Mouse (Mus musculus) intestine, embryonic 14.5 days (tissue): ENCODE data around the gene Fam13a. TPM values are rescaled to one million over a fixed set of nuclear protein-coding genes. Genes with fewer than 3 reads are reported as not detected.

Source experiments
- ATAC-seq: fragments of 200-750 bp; cut with Nextera tagmentation; replicated peaks from 2 replicates; pipeline ENCODE4 v1.8.0; 2017; ENCODE audit warnings: low read depth, moderate number of reproducible peaks, moderate TSS enrichment, moderate library complexity; ENCODE audit not compliant: low FRiP score, low TSS enrichment
- DNase-seq: peaks from one replicate; pipeline ENCODE4 v3.0.0-alpha.2; 2018; ENCODE audit warnings: low spot score
- H3K27ac ChIP-seq: fragments of 300-500 bp; sonication (generic); 2 replicates; pipeline ENCODE4 v1.5.1; 2014; ENCODE audit warnings: low read depth, mild to moderate bottlenecking, control low read depth
- H3K27me3 ChIP-seq: fragments of 300-500 bp; sonication (generic); replicated peaks from 2 replicates; pipeline ENCODE4 v1.6.1; 2014; ENCODE audit warnings: low read length, control low read depth; ENCODE audit not compliant: control insufficient read depth, insufficient read depth
- H3K36me3 ChIP-seq: fragments of 300-500 bp; sonication (generic); 2 replicates; pipeline ENCODE4 v1.6.1; 2014; ENCODE audit warnings: low read length, control low read depth; ENCODE audit not compliant: control insufficient read depth, insufficient read depth
- H3K4me1 ChIP-seq: fragments of 300-500 bp; sonication (generic); replicated peaks from 2 replicates; pipeline ENCODE4 v1.6.1; 2014; ENCODE audit warnings: low read length, control low read depth, mixed read lengths; ENCODE audit not compliant: control insufficient read depth, insufficient read depth
- H3K4me2 ChIP-seq: fragments of 300-500 bp; sonication (generic); 2 replicates; pipeline ENCODE4 v1.6.1; 2014; ENCODE audit warnings: low read length
- H3K4me3 ChIP-seq: fragments of 300-500 bp; sonication (generic); 2 replicates; pipeline ENCODE4 v1.5.1; 2014; ENCODE audit warnings: low read depth, low read length, control low read depth, mixed read lengths
- H3K9ac ChIP-seq: fragments of 300-500 bp; sonication (generic); 2 replicates; pipeline ENCODE4 v1.6.1; 2014; ENCODE audit warnings: mild to moderate bottlenecking, low read length
- H3K9me3 ChIP-seq: fragments of 300-500 bp; sonication (generic); 2 replicates; pipeline ENCODE4 v1.6.1; 2016; ENCODE audit warnings: low read length, control low read depth; ENCODE audit not compliant: control insufficient read depth
- WGBS: fragments of 180-500 bp; shearing (Covaris S2); extraction: QIAGEN DNeasy Blood & Tissue Kit; methylation state at CpG from one replicate; pipeline ENCODE4 v1.1.7; 2014; 5-methylcytosine and 5-hydroxymethylcytosine counted together
- polyA plus RNA-seq: library from polyadenylated mRNA; unstranded; fragments of >200 nt; fragmentation: Nextera tagmentation; extraction: Ambion mirVana; gene quantifications from 2 replicates; pipeline ENCODE4 v1.2.1, GENCODE M21; 2014

Fam13a gene
- polyA plus RNA-seq, 1 experiment from 2014 or later = 9.9 TPM

- Histone ChIP-seq H3K4me2 (no peak overlapping the region), H3K27ac (no peak overlapping the region), H3K4me1 (no peaks in the 10 kb centered on the region), H3K9ac (no peak overlapping the region), H3K4me3 (no peak overlapping the region), H3K27me3 (no peaks in the 10 kb centered on the region), H3K9me3 (no peaks in the 10 kb centered on the region), H3K36me3 (peaks cover 6% of the 10 kb centered on the region; the same call in 1 of the 2 replicates)
- ATAC-seq = no peak
- no peak for DNase-seq
- 76% methylated on average over 4 of the region's 4 CpGs for WGBS
Measured at GRCm38 (mm10) chr6:58934144-58934543, 90.2 kb downstream of the Fam13a start.

- no peak overlapping the region for H3K9ac ChIP-seq
- H3K4me3 ChIP-seq = no peak overlapping the region
- no peaks in the 10 kb centered on the region for H3K4me1 ChIP-seq
- no peaks in the 10 kb centered on the region for H3K27me3 ChIP-seq
- no peak overlapping the region for H3K27ac ChIP-seq
- peaks cover 6% of the 10 kb centered on the region; the same call in 1 of the 2 replicates for H3K36me3 ChIP-seq
- H3K4me2 ChIP-seq = no peak overlapping the region
- WGBS = 50% methylated on average over 6 of the region's 6 CpGs
- no peaks in the 10 kb centered on the region for H3K9me3 ChIP-seq
- ATAC-seq (no peak), DNase-seq (no peak)
Measured at GRCm38 (mm10) chr6:58933189-58933913, 91.0 kb downstream of the Fam13a start.

GRCm38 (mm10) chr6:58932515-58933188 is 91.7 kb downstream of the Fam13a start:
- Histone ChIP-seq H3K27ac (no peak overlapping the region), H3K27me3 (no peaks in the 10 kb centered on the region), H3K36me3 (peaks cover 6% of the 10 kb centered on the region; the same call in 1 of the 2 replicates), H3K9me3 (no peaks in the 10 kb centered on the region), H3K4me3 (no peak overlapping the region), H3K4me1 (no peaks in the 10 kb centered on the region), H3K9ac (no peak overlapping the region), H3K4me2 (no peak overlapping the region)
- WGBS = 86% methylated on average over 12 of the region's 12 CpGs
- DNase-seq (no peak), ATAC-seq (no peak)

- Histone ChIP-seq H3K36me3 (peaks cover 6% of the 10 kb centered on the region; the same call in 1 of the 2 replicates), H3K9ac (no peak overlapping the region), H3K27me3 (no peaks in the 10 kb centered on the region), H3K4me3 (no peak overlapping the region), H3K4me2 (no peak overlapping the region), H3K4me1 (no peaks in the 10 kb centered on the region), H3K9me3 (no peaks in the 10 kb centered on the region), H3K27ac (no peak overlapping the region)
- ATAC-seq (no peak), DNase-seq (no peak)
- WGBS = 87% methylated on average over 4 of the region's 4 CpGs
Measured at GRCm38 (mm10) chr6:58931149-58931548, 93.2 kb downstream of the Fam13a start.

GRCm38 (mm10) chr6:58929911-58930431 is 94.4 kb downstream of the Fam13a start:
- 86% methylated on average over 9 of the region's 9 CpGs for WGBS

GRCm38 (mm10) chr6:58927881-58928280 is 96.5 kb downstream of the Fam13a start:
- H3K4me1 ChIP-seq = no peaks in the 10 kb centered on the region
- ATAC-seq (no peak), DNase-seq (no peak)
- WGBS = 77% methylated on average over 2 of the region's 2 CpGs
- H3K9ac ChIP-seq = no peak overlapping the region
- no peaks in the 10 kb centered on the region for H3K36me3 ChIP-seq
- no peak overlapping the region for H3K4me2 ChIP-seq
- H3K27ac ChIP-seq = no peak overlapping the region
- no peaks in the 10 kb centered on the region for H3K27me3 ChIP-seq
- no peak overlapping the region for H3K4me3 ChIP-seq
- no peaks in the 10 kb centered on the region for H3K9me3 ChIP-seq

More at GRCm38 (mm10) chr6:58929911-58930431, 94.4 kb downstream of the Fam13a start:
- no peak overlapping the region for H3K4me3 ChIP-seq
- no peaks in the 10 kb centered on the region for H3K4me1 ChIP-seq
- H3K9me3 ChIP-seq = no peaks in the 10 kb centered on the region
- no peak overlapping the region for H3K4me2 ChIP-seq
- no peak overlapping the region for H3K27ac ChIP-seq
- no peak overlapping the region for H3K9ac ChIP-seq
- no peaks in the 10 kb centered on the region for H3K27me3 ChIP-seq
- peaks cover 2% of the 10 kb centered on the region; the same call in 1 of the 2 replicates for H3K36me3 ChIP-seq
- DNase-seq (no peak), ATAC-seq (no peak)

- DNase-seq (no peak), ATAC-seq (0 out of 2 replicates have a peak, but pooled peaks have one; percentile 12)
- Histone ChIP-seq H3K9me3 (no peaks in the 10 kb centered on the region), H3K36me3 (no peaks in the 10 kb centered on the region), H3K27ac (no peak overlapping the region), H3K4me3 (no peak overlapping the region), H3K9ac (no peak overlapping the region), H3K27me3 (no peaks in the 10 kb centered on the region), H3K4me1 (no peaks in the 10 kb centered on the region), H3K4me2 (no peak overlapping the region)
- 65% methylated on average over 5 of the region's 5 CpGs for WGBS
Measured at GRCm38 (mm10) chr6:58922511-58922910, 101.8 kb downstream of the Fam13a start.

DNA sequence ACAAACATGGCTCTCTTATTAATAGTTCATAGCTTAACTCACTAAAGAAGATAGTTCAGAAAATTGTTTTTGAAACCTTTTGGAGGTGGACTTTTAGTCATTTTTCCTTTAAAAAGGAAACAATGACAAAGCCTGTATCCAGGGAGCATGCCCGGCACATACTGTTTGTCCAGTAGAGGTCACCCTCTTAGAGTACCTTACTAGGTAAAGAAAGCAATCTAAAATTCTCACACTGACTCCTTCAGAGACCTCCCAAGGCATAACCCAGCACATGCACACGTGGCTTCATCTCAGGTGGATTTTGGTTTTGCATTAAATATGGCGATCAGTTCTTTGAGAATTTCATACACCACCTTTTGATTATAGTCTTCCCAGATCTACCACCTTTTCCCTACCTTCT is 102.7 kb downstream of the Fam13a start:
- no peak overlapping the region for H3K27ac ChIP-seq
- ATAC-seq (no peak), DNase-seq (no peak)
- no peak overlapping the region for H3K9ac ChIP-seq
- 48% methylated on average over 3 of the region's 3 CpGs for WGBS
- H3K27me3 ChIP-seq = no peaks in the 10 kb centered on the region
- no peak overlapping the region for H3K4me2 ChIP-seq
- no peak overlapping the region for H3K4me3 ChIP-seq
- H3K9me3 ChIP-seq = no peaks in the 10 kb centered on the region
- H3K4me1 ChIP-seq = no peaks in the 10 kb centered on the region
- no peaks in the 10 kb centered on the region for H3K36me3 ChIP-seq
